Mouse (Mus musculus) midbrain, postnatal 0 days (tissue): ENCODE measurements at regions not wholly inside any gene's neighbourhood (a gene's known extent, or its start where the extent isn't known, plus 50 kb on each side); places are given as distances from the start of the nearest gene placed in this dataset.

Experiments
- ATAC-seq: fragments of 200-750 bp; cut with Nextera tagmentation; 2 replicates; pipeline ENCODE4 v1.8.0; 2017; ENCODE audit warnings: moderate number of reproducible peaks, mild to moderate bottlenecking, moderate TSS enrichment, moderate library complexity; ENCODE audit not compliant: low FRiP score
- DNase-seq: peaks from one replicate; pipeline ENCODE4 v3.0.0-alpha.2; 2015; ENCODE audit warnings: low spot score
- H3K27ac ChIP-seq: fragments of 300-500 bp; sonication (generic); 2 replicates; pipeline ENCODE4 v1.5.1; 2014; ENCODE audit warnings: low read depth, mild to moderate bottlenecking, low read length, mixed read lengths
- H3K27me3 ChIP-seq: fragments of 300-500 bp; sonication (generic); 2 replicates; pipeline ENCODE4 v1.6.1; 2014; ENCODE audit warnings: low read length, control low read depth, mixed read lengths; ENCODE audit not compliant: insufficient read depth
- H3K36me3 ChIP-seq: fragments of 300-500 bp; sonication (generic); 2 replicates; pipeline ENCODE4 v1.6.1; 2014; ENCODE audit warnings: low read length, control low read depth, mixed read lengths; ENCODE audit not compliant: insufficient read depth
- H3K4me1 ChIP-seq: fragments of 300-500 bp; sonication (generic); 2 replicates; pipeline ENCODE4 v1.6.1; 2014; ENCODE audit warnings: mild to moderate bottlenecking, control low read depth, antibody characterized with exemption, low read length, mixed read lengths; ENCODE audit not compliant: insufficient read depth
- H3K4me2 ChIP-seq: fragments of 300-500 bp; sonication (generic); 2 replicates; pipeline ENCODE4 v1.6.1; 2014; ENCODE audit warnings: low read depth, mild to moderate bottlenecking, low read length, mixed read lengths; ENCODE audit not compliant: poor library complexity, severe bottlenecking
- H3K4me3 ChIP-seq: fragments of 300-500 bp; sonication (generic); 2 replicates; pipeline ENCODE4 v1.5.1; 2014; ENCODE audit warnings: low read depth, mild to moderate bottlenecking, low read length, moderate library complexity
- H3K9ac ChIP-seq: fragments of 300-500 bp; sonication (generic); replicated peaks from 2 replicates; pipeline ENCODE4 v1.6.1; 2014; ENCODE audit warnings: mild to moderate bottlenecking, low read length, moderate library complexity, mixed read lengths; ENCODE audit not compliant: poor library complexity, severe bottlenecking
- H3K9me3 ChIP-seq: fragments of 300-500 bp; sonication (generic); 2 replicates; pipeline ENCODE4 v1.6.1; 2016; ENCODE audit warnings: low read length, control low read depth
- CTCF ChIP-seq: IDR thresholded peaks from 2 replicates; pipeline ENCODE4 v1.5.1; 2016; ENCODE audit warnings: antibody characterized with exemption, mild to moderate bottlenecking
- WGBS: fragments of 180-500 bp; shearing (Covaris S2); extraction: QIAGEN DNeasy Blood & Tissue Kit; methylation state at CpG from one replicate; pipeline ENCODE4 v1.1.7; 2014; 5-methylcytosine and 5-hydroxymethylcytosine counted together

- TF ChIP-seq CTCF = no peak
- Histone ChIP-seq H3K36me3 (no peaks in the 10 kb centered on the region), H3K4me3 (no peak overlapping the region), H3K9ac (no peak overlapping the region), H3K4me1 (no peaks in the 10 kb centered on the region), H3K27me3 (no peaks in the 10 kb centered on the region), H3K27ac (no peak overlapping the region), H3K4me2 (no peak overlapping the region), H3K9me3 (no peaks in the 10 kb centered on the region)
- DNase-seq (no peak), ATAC-seq (no peak)
- 86% methylated on average over 3 of the region's 3 CpGs for WGBS
Observed at GRCm38 (mm10) chr4:127750781-127751180, 220.0 kb downstream of the CK137956 start.

GRCm38 (mm10) chr4:127747876-127748275 is 222.9 kb downstream of the CK137956 start:
- Histone ChIP-seq H3K4me1 (no peaks in the 10 kb centered on the region), H3K9ac (no peak overlapping the region), H3K4me2 (no peak overlapping the region), H3K36me3 (no peaks in the 10 kb centered on the region), H3K9me3 (no peaks in the 10 kb centered on the region), H3K4me3 (no peak overlapping the region), H3K27me3 (no peaks in the 10 kb centered on the region), H3K27ac (no peak overlapping the region)
- no peak for ATAC-seq
- no peak for DNase-seq
- WGBS = 69% methylated on average over 5 of the region's 5 CpGs
- TF ChIP-seq CTCF = no peak

DNA sequence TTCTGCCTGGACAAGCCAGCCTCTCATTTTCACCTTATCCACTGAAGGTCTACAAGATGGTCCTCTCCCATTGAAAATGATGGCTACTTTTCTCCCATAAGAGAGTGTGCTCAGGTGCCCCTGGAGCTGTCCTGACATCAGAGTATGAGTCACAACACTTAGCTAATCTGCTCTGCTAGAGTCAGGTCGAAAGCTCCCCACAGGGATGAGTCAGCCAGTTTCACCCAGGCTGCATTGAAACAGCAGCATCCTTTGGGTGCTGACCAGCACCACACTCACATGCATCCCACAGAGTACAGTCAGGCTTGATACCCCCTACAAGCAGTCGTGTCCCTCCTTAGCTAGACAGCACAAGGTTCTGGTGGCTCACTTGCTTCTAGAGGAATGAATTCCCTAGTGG is 234.0 kb downstream of the CK137956 start:
- H3K27ac ChIP-seq = no peak overlapping the region
- DNase-seq (no peak), ATAC-seq (no peak)
- H3K27me3 ChIP-seq = no peaks in the 10 kb centered on the region
- no peak for TF ChIP-seq CTCF
- H3K9ac ChIP-seq = no peak overlapping the region
- no peaks in the 10 kb centered on the region for H3K36me3 ChIP-seq
- H3K4me3 ChIP-seq = no peak overlapping the region
- H3K4me2 ChIP-seq = no peak overlapping the region
- H3K9me3 ChIP-seq = no peaks in the 10 kb centered on the region
- 80% methylated on average over 2 of the region's 2 CpGs for WGBS
- no peaks in the 10 kb centered on the region for H3K4me1 ChIP-seq

DNA sequence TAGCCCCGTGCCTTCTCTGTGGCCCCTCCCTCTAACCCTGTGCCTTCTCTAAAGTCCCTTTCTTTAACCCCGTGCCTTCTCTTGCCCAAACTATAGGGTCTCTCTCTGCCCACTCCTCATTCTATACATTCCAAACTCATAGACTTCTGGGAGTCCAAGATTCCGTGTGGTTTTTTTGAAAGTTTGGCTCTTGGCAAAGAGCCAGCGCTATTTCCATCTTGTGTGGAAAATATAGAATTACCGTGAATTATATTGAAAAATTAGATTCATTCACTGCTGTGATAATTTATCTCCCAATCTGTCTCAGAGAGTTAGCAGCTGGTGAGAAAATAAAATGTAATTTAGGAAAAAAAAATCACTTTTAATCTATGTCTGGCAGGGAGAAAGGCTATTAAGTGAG is 234.6 kb downstream of the CK137956 start:
- Histone ChIP-seq H3K27me3 (no peaks in the 10 kb centered on the region), H3K4me1 (no peaks in the 10 kb centered on the region), H3K4me3 (no peak overlapping the region), H3K36me3 (no peaks in the 10 kb centered on the region), H3K27ac (no peak overlapping the region), H3K9me3 (no peaks in the 10 kb centered on the region), H3K9ac (no peak overlapping the region), H3K4me2 (no peak overlapping the region)
- ATAC-seq (no peak), DNase-seq (no peak)
- no peak for TF ChIP-seq CTCF
- WGBS = 68% methylated on average over 5 of the region's 5 CpGs

- Histone ChIP-seq H3K27me3 (no peaks in the 10 kb centered on the region), H3K4me1 (no peaks in the 10 kb centered on the region), H3K9ac (no peak overlapping the region), H3K36me3 (no peaks in the 10 kb centered on the region), H3K4me3 (no peak overlapping the region), H3K27ac (no peak overlapping the region), H3K9me3 (no peaks in the 10 kb centered on the region), H3K4me2 (no peak overlapping the region)
- TF ChIP-seq CTCF = no peak
- no peak for ATAC-seq
- DNase-seq = peak; percentile 76
- WGBS = 43% methylated on average over 8 of the region's 8 CpGs
Observed at GRCm38 (mm10) chr4:127734641-127735040, 236.1 kb downstream of the CK137956 start.

- WGBS = 80% methylated on average over 5 of the region's 5 CpGs
- Histone ChIP-seq H3K36me3 (no peaks in the 10 kb centered on the region), H3K9me3 (no peaks in the 10 kb centered on the region), H3K9ac (no peak overlapping the region), H3K4me3 (no peak overlapping the region), H3K27ac (no peak overlapping the region), H3K4me2 (no peak overlapping the region), H3K27me3 (no peaks in the 10 kb centered on the region), H3K4me1 (no peaks in the 10 kb centered on the region)
- no peak for TF ChIP-seq CTCF
- DNase-seq = no peak
- ATAC-seq = no peak
Observed at GRCm38 (mm10) chr4:127718661-127719060, 252.1 kb downstream of the CK137956 start.
